Mouse (Mus musculus): ENCODE results near the gene Krtap24-1. TPM values are rescaled to one million over a fixed set of nuclear protein-coding genes. Genes with fewer than 3 reads are reported as not detected.

Gene Krtap24-1
- total RNA-seq (2014; rRNA removed) (not detected in 2 replicates), polyA plus RNA-seq (2015; fragmentation: Nextera tagmentation; extraction: Ambion mirVana) (not detected in 2 replicates)

- no peak within 1 kb of the TSS for H3K4me2 ChIP-seq (ENCODE audit: low read depth, low read length, poor library complexity, severe bottlenecking)
- no peaks in the 10 kb centered on the region for H3K27me3 ChIP-seq (ENCODE audit: insufficient read depth, low read length)
- no peaks in the 10 kb centered on the region for H3K36me3 ChIP-seq (ENCODE audit: insufficient read depth, low read length)
- ATAC-seq (ENCODE audit: low FRiP score) (no peak), DNase-seq (ENCODE audit: low spot score) (no peak)
- no peak within 1 kb of the TSS for H3K27ac ChIP-seq (ENCODE audit: low read depth, low read length)
- H3K9me3 ChIP-seq (ENCODE audit: low read length), result no peaks in the 10 kb centered on the region
- TF ChIP-seq CTCF (IDR thresholded peaks at IDR 0.05), result no peak
- 95% methylated on average over 8 of the region's 8 CpGs for WGBS
- no peaks in the 10 kb centered on the region for H3K4me1 ChIP-seq (ENCODE audit: insufficient read depth, low read length)
- no peak within 1 kb of the TSS for H3K4me3 ChIP-seq (ENCODE audit: low read depth, low read length)
- no peak within 1 kb of the TSS for H3K9ac ChIP-seq (replicated peaks; ENCODE audit: low read length, poor library complexity, severe bottlenecking)
These were observed at the start of gene Krtap24-1 for GRCm38 (mm10) chr16:88611922-88612321. Gene Krtap24-1 (minus strand): TSS chr16:88612279.

- Histone ChIP-seq H3K4me3 (ENCODE audit: low read depth, low read length) (no peak overlapping the region), H3K27me3 (ENCODE audit: insufficient read depth, low read length) (no peaks in the 10 kb centered on the region), H3K4me1 (ENCODE audit: insufficient read depth, low read length) (no peaks in the 10 kb centered on the region), H3K9ac (replicated peaks; ENCODE audit: low read length, poor library complexity, severe bottlenecking) (no peak overlapping the region), H3K9me3 (ENCODE audit: low read length) (no peaks in the 10 kb centered on the region), H3K4me2 (ENCODE audit: low read depth, low read length, poor library complexity, severe bottlenecking) (no peak overlapping the region), H3K27ac (ENCODE audit: low read depth, low read length) (no peak overlapping the region), H3K36me3 (ENCODE audit: insufficient read depth, low read length) (no peaks in the 10 kb centered on the region)
- ATAC-seq (ENCODE audit: low FRiP score), result peak; percentile 23; the same call in 1 of the 2 replicates
- WGBS, result 58% methylated on average over 1 of the region's 1 CpGs
- peak; percentile 62 for TF ChIP-seq CTCF (IDR thresholded peaks at IDR 0.05)
- DNase-seq (ENCODE audit: low spot score), result peak; percentile 73
These were observed 45.3 kb upstream of the Krtap24-1 start for GRCm38 (mm10) chr16:88657426-88657825.

GRCm38 (mm10) chr16:88651952-88652351, 39.9 kb upstream of the Krtap24-1 start:
- H3K4me3 ChIP-seq (ENCODE audit: low read depth, low read length), result no peak overlapping the region
- H3K27ac ChIP-seq (ENCODE audit: low read depth, low read length), result no peak overlapping the region
- TF ChIP-seq CTCF (IDR thresholded peaks at IDR 0.05), result no peak
- H3K36me3 ChIP-seq (ENCODE audit: insufficient read depth, low read length), result no peaks in the 10 kb centered on the region
- H3K27me3 ChIP-seq (ENCODE audit: insufficient read depth, low read length), result no peaks in the 10 kb centered on the region
- no peak overlapping the region for H3K4me2 ChIP-seq (ENCODE audit: low read depth, low read length, poor library complexity, severe bottlenecking)
- ATAC-seq (ENCODE audit: low FRiP score) (no peak), DNase-seq (ENCODE audit: low spot score) (no peak)
- H3K9me3 ChIP-seq (ENCODE audit: low read length), result no peaks in the 10 kb centered on the region
- 74% methylated on average over 2 of the region's 2 CpGs for WGBS
- no peak overlapping the region for H3K9ac ChIP-seq (replicated peaks; ENCODE audit: low read length, poor library complexity, severe bottlenecking)
- H3K4me1 ChIP-seq (ENCODE audit: insufficient read depth, low read length), result no peaks in the 10 kb centered on the region

- Histone ChIP-seq H3K9ac (replicated peaks; ENCODE audit: low read length, poor library complexity, severe bottlenecking) (no peak overlapping the region), H3K36me3 (ENCODE audit: insufficient read depth, low read length) (no peaks in the 10 kb centered on the region), H3K27ac (ENCODE audit: low read depth, low read length) (no peak overlapping the region), H3K9me3 (ENCODE audit: low read length) (no peaks in the 10 kb centered on the region), H3K4me3 (ENCODE audit: low read depth, low read length) (no peak overlapping the region), H3K27me3 (ENCODE audit: insufficient read depth, low read length) (no peaks in the 10 kb centered on the region), H3K4me1 (ENCODE audit: insufficient read depth, low read length) (no peaks in the 10 kb centered on the region), H3K4me2 (ENCODE audit: low read depth, low read length, poor library complexity, severe bottlenecking) (no peak overlapping the region)
- WGBS, result 85% methylated on average over 1 of the region's 1 CpGs
- no peak for TF ChIP-seq CTCF (IDR thresholded peaks at IDR 0.05)
- ATAC-seq (ENCODE audit: low FRiP score) (no peak), DNase-seq (ENCODE audit: low spot score) (no peak)
These were observed 39.0 kb upstream of the Krtap24-1 start for GRCm38 (mm10) chr16:88651082-88651481.

GRCm38 (mm10) chr16:88647358-88647846, 35.3 kb upstream of the Krtap24-1 start, which contains the start of gene Krtap26-1:
Gene Krtap26-1 (minus strand): TSS chr16:88647796.
- Histone ChIP-seq H3K36me3 (ENCODE audit: insufficient read depth, low read length) (no peaks in the 10 kb centered on the region), H3K4me2 (ENCODE audit: low read depth, low read length, poor library complexity, severe bottlenecking) (no peak within 1 kb of the TSS), H3K4me3 (ENCODE audit: low read depth, low read length) (no peak within 1 kb of the TSS), H3K4me1 (ENCODE audit: insufficient read depth, low read length) (no peaks in the 10 kb centered on the region), H3K27ac (ENCODE audit: low read depth, low read length) (no peak within 1 kb of the TSS), H3K9ac (replicated peaks; ENCODE audit: low read length, poor library complexity, severe bottlenecking) (no peak within 1 kb of the TSS), H3K9me3 (ENCODE audit: low read length) (no peaks in the 10 kb centered on the region), H3K27me3 (ENCODE audit: insufficient read depth, low read length) (no peaks in the 10 kb centered on the region)
- 88% methylated on average over 10 of the region's 10 CpGs for WGBS
- ATAC-seq (ENCODE audit: low FRiP score) (no peak), DNase-seq (ENCODE audit: low spot score) (no peak)
- TF ChIP-seq CTCF (IDR thresholded peaks at IDR 0.05), result no peak

GRCm38 (mm10) chr16:88646366-88647111, 34.5 kb upstream of the Krtap24-1 start:
- DNase-seq (ENCODE audit: low spot score) (no peak), ATAC-seq (ENCODE audit: low FRiP score) (no peak)
- Histone ChIP-seq H3K9me3 (ENCODE audit: low read length) (no peaks in the 10 kb centered on the region), H3K4me3 (ENCODE audit: low read depth, low read length) (no peak overlapping the region), H3K4me1 (ENCODE audit: insufficient read depth, low read length) (no peaks in the 10 kb centered on the region), H3K4me2 (ENCODE audit: low read depth, low read length, poor library complexity, severe bottlenecking) (no peak overlapping the region), H3K27me3 (ENCODE audit: insufficient read depth, low read length) (no peaks in the 10 kb centered on the region), H3K27ac (ENCODE audit: low read depth, low read length) (no peak overlapping the region), H3K36me3 (ENCODE audit: insufficient read depth, low read length) (no peaks in the 10 kb centered on the region), H3K9ac (replicated peaks; ENCODE audit: low read length, poor library complexity, severe bottlenecking) (no peak overlapping the region)
- 61% methylated on average over 8 of the region's 8 CpGs for WGBS
- TF ChIP-seq CTCF (IDR thresholded peaks at IDR 0.05), result no peak

Measured in midbrain, postnatal 0 days (tissue).